ENCODE assay signal across 12 mouse cellular contexts in the genomic region with DNA sequence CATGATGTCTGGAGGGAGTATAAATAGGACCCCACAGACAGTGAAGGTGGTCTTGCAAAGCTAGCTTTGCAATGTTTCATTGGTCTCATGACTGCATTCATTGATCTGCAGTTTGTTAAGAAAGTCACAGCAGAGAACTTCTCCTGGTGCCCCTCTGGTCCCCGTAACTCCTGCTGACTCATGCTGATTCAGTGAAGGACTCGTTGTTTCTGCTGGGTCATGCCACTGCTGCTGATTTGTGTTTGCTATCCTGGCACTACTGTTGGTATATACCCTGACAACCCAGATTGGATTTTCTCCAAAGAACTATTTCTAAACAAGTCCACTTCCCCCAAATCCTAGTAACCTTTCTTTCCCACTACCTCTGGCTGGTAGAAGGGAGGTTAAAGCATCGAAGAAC.
"Had no signal": no experiment of that assay in that cellular context is flagged by ENCODE, and none has a peak within 500 bp of the region (broad histone marks: within the 10 kb centered on the region; RNA-seq: fewer than 3 reads in every experiment).

No protein-coding gene starts in this region.

- H3K9ac ChIP-seq: limb, embryonic 15.5 days; lung, embryonic 15.5 days; midbrain, embryonic 12.5 days had no signal

- H3K9me3 ChIP-seq: limb, embryonic 15.5 days; lung, embryonic 15.5 days; midbrain, embryonic 12.5 days had no signal

- H3K4me3 ChIP-seq: limb, embryonic 15.5 days; lung, embryonic 15.5 days; midbrain, embryonic 12.5 days had no signal

- H3K4me2 ChIP-seq: limb, embryonic 15.5 days; lung, embryonic 15.5 days; midbrain, embryonic 12.5 days had no signal

- H3K27ac ChIP-seq: kidney, postnatal 0 days; limb, embryonic 15.5 days; lung, embryonic 15.5 days; midbrain, embryonic 12.5 days had no signal

- H3K36me3 ChIP-seq: limb, embryonic 15.5 days; lung, embryonic 15.5 days; midbrain, embryonic 12.5 days had no signal

- H3K4me1 ChIP-seq: limb, embryonic 15.5 days; lung, embryonic 15.5 days; midbrain, embryonic 12.5 days had no signal

- H3K27me3 ChIP-seq: limb, embryonic 15.5 days; lung, embryonic 15.5 days; midbrain, embryonic 12.5 days had no signal

- ATAC-seq: midbrain, embryonic 16.5 days had no signal

- DNase-seq: kidney, adult 11 months; kidney, adult 9 months; kidney, postnatal 36 days; layer of hippocampus, adult 9-11 months; layer of hippocampus, postnatal 36 days; right cerebral cortex, postnatal 14 days; thymus, postnatal 36 days had no signal
